Mouse (Mus musculus) testis, postnatal 14 days (tissue): ENCODE measurements around the gene Sgcd.
"Not testable (repeated sequence)": the region's sequence is repeated elsewhere in the genome, so short reads cannot be mapped to it uniquely, and the experiment has no call there.

Experiments
- DNase-seq: peaks from one replicate; pipeline ENCODE4 v3.0.0; 2021; ENCODE audit warnings: low spot score

Sgcd gene

GRCm38 (mm10) chr11:47447790-47448189 lies 541.0 kb downstream of the Sgcd start:
- no peak for DNase-seq

DNA sequence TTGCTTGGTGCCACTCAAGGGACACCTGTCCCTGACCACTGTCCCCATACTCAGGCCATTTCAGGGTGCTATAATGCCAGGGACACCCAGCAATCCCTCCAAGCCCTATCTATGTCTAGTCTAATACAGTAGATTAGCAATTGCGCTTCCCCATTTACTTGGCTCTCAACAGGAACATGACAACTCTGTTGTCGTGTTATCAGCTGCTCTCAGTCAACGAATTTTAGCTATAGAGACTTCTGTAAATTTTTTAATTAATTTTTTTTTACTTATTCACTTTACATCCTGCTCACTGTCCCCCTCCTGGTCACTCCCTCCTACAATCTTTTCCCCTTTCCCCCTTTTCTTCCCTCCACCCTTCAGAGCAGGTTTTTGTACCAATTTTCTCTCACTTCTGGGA lies 542.4 kb downstream of the Sgcd start:
- DNase-seq = no peak

DNA sequence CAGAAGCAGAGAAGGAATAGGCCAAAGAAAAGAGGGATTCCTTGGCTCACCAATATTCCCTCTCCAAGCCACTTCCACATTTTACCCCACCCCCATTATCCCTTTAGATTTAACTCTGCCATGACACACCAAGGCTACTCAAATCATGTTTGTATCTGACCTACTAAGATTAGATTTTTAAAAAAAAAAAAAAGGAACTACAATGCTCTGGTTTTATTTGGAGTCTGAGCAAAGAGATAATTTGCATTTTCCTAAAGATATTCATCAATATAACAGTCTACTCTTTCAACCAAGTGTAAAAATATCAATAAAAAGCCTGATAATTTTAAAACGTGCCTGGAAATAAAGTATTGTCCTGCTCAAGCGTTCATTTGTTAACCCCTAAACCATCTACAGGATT lies 543.1 kb downstream of the Sgcd start:
- DNase-seq = no peak

DNA sequence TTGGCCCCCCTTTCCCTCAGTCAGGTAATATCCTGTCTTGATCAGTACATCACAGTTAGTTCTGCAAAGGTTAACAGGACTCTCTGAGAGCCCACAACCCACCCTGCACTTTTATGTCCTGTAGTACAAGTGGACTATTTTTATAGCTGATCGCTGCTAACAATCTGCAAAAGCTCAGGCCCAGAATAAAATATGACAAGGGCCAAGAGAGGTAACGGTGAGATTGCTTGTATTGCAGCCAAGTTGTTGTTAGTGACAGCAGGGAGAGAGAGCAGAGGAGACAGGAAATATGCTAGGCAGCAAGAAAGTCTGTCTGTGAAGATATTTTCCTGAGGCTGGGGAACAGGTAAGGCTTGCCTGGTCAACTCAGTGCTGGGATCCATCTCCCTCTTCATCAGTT lies 546.5 kb downstream of the Sgcd start:
- no peak for DNase-seq

GRCm38 (mm10) chr11:47399607-47400006 lies 589.2 kb downstream of the Sgcd start:
- DNase-seq = no peak

- not testable (repeated sequence) for DNase-seq
Observed at GRCm38 (mm10) chr11:47390798-47391197, 598.0 kb downstream of the Sgcd start.

DNA sequence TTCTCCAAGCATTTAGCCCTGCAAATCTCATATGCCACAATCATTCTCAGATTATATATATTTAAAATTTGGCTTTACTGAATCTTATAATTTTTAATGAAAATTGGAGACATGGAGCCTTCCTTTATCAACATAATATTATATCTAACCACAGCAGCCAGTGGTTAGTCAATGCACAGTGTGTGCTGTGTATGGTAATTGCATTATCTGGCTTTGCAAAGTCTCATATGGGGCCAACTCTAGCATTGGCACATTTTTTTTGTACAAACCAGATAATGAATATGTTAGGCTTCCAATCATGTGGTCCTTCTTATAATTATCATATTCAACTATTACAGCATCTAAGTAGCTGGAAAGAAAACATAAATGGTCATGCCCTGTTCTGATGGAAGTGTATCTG lies 599.4 kb downstream of the Sgcd start:
- DNase-seq = no peak

- no peak for DNase-seq
Observed at GRCm38 (mm10) chr11:47387726-47388125, 601.0 kb downstream of the Sgcd start.

DNA sequence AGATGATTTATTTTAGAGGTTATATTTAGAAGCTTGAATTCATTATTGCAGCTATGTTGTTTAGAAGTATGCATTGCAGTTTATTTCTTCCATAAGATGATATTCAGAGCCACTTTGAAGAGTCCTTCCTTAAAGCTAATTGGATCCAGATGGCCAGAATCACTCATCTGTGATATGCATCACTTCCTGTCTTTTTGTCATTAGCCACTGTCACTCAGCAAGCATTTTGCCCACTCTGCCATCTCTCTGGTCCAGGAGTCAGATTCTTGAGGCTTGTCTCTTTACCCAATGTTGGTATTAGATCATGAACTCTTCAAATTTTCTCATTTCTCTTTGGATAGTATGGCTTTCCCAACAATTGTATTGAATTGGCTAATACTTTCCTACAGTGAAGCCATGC lies 602.6 kb downstream of the Sgcd start:
- no peak for DNase-seq

- no peak for DNase-seq
Observed at GRCm38 (mm10) chr11:47379630-47379958, 609.2 kb downstream of the Sgcd start.

DNA sequence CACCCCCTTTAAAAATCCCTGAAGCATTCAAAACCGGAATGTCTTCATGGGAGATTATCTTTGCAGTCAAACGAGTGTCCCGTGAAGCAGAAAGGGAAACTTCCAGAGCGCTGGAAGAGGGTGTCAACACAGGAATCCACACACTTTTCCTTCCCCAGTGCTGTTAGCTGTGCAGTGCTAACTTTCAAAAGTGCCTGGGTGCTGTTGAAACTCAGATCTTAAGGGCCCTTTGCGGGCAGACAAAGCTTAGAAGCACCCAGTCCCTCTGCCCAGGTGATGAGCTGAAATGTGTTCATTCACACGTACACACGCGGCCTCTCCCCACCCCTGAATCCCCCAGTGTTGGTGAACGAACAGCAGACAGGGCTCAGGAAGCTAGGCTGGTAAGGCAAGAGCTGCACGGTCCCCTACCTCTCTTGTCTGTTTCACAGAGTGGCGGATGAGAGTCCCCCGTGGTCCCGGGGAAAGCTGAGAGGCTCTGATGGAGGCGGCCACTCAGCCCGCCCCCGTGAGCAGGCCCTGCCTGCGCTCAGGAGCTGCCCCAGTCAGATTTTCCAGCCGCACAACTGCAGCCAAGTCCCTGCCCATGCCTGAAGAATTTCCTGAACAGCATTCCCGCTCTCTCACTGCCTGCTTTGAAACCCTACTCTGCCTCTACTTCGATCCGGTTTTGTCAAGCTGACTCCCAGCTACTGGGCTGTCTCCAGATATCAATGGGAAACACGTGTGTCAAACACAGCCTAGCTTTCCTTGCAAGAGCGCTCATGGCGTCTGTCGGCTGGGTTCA lies 609.7 kb downstream of the Sgcd start:
- DNase-seq = peak; percentile 32

DNA sequence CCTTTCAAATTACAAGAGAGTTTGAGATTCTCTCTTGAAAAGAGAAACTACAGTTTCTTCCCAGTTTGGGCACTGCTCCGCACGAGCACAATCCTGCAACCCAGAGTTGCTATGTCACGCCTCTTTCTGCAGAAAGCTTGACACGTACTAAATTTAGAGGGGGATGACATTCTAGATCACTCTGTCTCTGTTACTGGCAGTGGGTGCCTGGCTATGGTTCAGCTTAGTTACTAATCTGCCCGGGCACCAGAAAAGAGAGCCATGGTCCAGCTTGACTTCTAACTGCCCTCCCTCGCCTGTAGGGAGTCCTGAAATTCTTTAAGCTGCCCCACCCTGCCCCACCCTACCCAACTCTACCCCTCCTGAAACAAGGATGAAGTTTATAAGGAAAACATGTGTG lies 611.3 kb downstream of the Sgcd start:
- no peak for DNase-seq

DNA sequence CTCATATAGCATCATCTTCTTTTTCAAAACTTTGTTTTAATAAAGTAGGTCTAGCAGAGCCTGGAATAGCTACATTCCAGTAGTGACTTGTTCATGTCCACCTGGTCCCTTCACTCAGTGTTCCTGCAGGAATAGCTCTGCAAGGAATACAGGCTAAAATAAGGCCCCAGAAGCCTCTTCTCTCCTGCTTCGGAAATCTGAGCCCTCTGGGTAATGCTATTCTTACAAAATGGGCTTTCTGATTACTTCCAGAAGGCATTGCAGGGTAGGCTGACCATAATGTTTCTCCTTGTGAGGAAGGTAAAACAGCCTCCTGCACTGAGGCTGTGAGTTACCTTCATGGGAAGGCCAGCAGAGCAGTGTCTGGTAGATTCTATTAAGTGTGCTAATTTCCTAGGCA lies 611.9 kb downstream of the Sgcd start:
- DNase-seq = no peak

DNA sequence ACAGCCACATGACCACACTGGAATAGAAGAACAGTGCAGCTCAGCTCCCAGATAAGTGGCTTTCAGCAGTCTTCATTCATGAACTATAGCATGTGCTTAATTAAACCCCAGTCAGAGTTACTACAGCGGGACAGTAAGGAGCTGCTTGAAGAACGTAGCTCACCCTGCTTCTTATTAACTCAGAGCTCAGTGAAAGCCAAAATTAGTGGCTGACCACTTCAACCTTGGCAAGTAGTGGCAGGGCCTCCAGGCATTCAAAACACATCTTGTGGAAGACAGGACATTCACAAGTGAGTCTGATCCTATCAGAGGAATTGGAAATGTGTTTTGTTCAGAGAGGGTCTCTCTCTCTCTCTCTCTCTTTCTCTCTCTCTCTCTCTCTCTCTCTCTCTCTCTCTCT lies 617.2 kb downstream of the Sgcd start:
- DNase-seq = no peak

GRCm38 (mm10) chr11:47351585-47351984 lies 637.2 kb downstream of the Sgcd start:
- DNase-seq = no peak

GRCm38 (mm10) chr11:47343486-47343885 lies 645.3 kb downstream of the Sgcd start:
- DNase-seq = no peak

- no peak for DNase-seq
Observed at GRCm38 (mm10) chr11:47333702-47334101, 655.1 kb downstream of the Sgcd start.

- DNase-seq = no peak
Observed at GRCm38 (mm10) chr11:47305579-47305978, 683.2 kb downstream of the Sgcd start.

- no peak for DNase-seq
Observed at GRCm38 (mm10) chr11:47304702-47305450, 683.9 kb downstream of the Sgcd start.

GRCm38 (mm10) chr11:47299777-47300176 lies 689.0 kb downstream of the Sgcd start:
- DNase-seq = no peak

GRCm38 (mm10) chr11:47297805-47298340 lies 690.9 kb downstream of the Sgcd start:
- no peak for DNase-seq

- DNase-seq = no peak
Observed at GRCm38 (mm10) chr11:47294741-47295140, 694.0 kb downstream of the Sgcd start.

- DNase-seq = no peak
Observed at GRCm38 (mm10) chr11:47276586-47276985, 712.2 kb downstream of the Sgcd start.
